Mouse (Mus musculus) activated CD4-positive, CD25-positive, alpha-beta regulatory T cell, adult 9 weeks (primary cell): ENCODE data around the gene Hdac7. TPM values are rescaled to one million over a fixed set of nuclear protein-coding genes. Genes with fewer than 3 reads are reported as not detected.

Source experiments
- polyA plus RNA-seq: library from polyadenylated mRNA; unstranded; fragments of 100-300 nt; shearing (Covaris generic); gene quantifications from one replicate; pipeline ENCODE4 v1.2.1, GENCODE M21; 2017

Gene Hdac7
- polyA plus RNA-seq, result 74.9 TPM

GRCm38 (mm10) chr15:97844037-97845034 is at the start of gene Hdac7:
Gene Hdac7, minus strand, starts transcription at chr15:97844502.

GRCm38 (mm10) chr15:97778311-97779098 is 65.8 kb downstream of the Hdac7 start, which contains the start of gene Slc48a1:
Gene Slc48a1, plus strand, starts transcription at chr15:97778520.

GRCm38 (mm10) chr15:97767280-97768186 is 76.8 kb downstream of the Hdac7 start, which contains the start of gene Rapgef3:
Gene Rapgef3, minus strand, starts transcription at chr15:97767972.

Other genes starting within 250 kb of the Hdac7 start
- 29.7 TPM for gene Rpap3, start 138.7 kb downstream of the Hdac7 start, polyA plus RNA-seq
- gene Endou, start 113.2 kb downstream of the Hdac7 start, polyA plus RNA-seq, result 0.16 TPM
- 2.2 TPM for gene Rapgef3, start 76.5 kb downstream of the Hdac7 start, polyA plus RNA-seq
- 41.6 TPM for gene Slc48a1, start 66.0 kb downstream of the Hdac7 start, polyA plus RNA-seq
- gene Vdr, start 66.1 kb upstream of the Hdac7 start, polyA plus RNA-seq, result 1.6 TPM
- gene Tmem106c, start 119.7 kb upstream of the Hdac7 start, polyA plus RNA-seq, result 24.2 TPM
- not detected for gene Col2a1, start 160.2 kb upstream of the Hdac7 start, polyA plus RNA-seq
- gene Pfkm, start 248.1 kb upstream of the Hdac7 start, polyA plus RNA-seq, result 13.4 TPM
- gene Senp1, start 249.2 kb upstream of the Hdac7 start, polyA plus RNA-seq, result 57.4 TPM